Mouse (Mus musculus) limb, embryonic 11.5 days (tissue): ENCODE data around the gene Mcrs1. TPM values are rescaled to one million over a fixed set of nuclear protein-coding genes. Genes with fewer than 3 reads are reported as not detected.

Experiments used
- ATAC-seq: fragments of 200-750 bp; cut with Nextera tagmentation; 2 replicates; pipeline ENCODE4 v1.8.0; 2017; ENCODE audit warnings: low read depth; ENCODE audit not compliant: insufficient number of reproducible peaks, low FRiP score, low TSS enrichment
- DNase-seq: peaks from one replicate; pipeline ENCODE4 v3.0.0-alpha.2; 2015; ENCODE audit warnings: low spot score
- H3K27ac ChIP-seq: fragments of 300-500 bp; sonication (generic); replicated peaks from 2 replicates; pipeline ENCODE4 v1.5.1; 2014; ENCODE audit warnings: low read depth, mild to moderate bottlenecking, low read length
- H3K27me3 ChIP-seq: fragments of 300-500 bp; sonication (generic); 2 replicates; pipeline ENCODE4 v1.6.1; 2014; ENCODE audit warnings: mild to moderate bottlenecking, low read length, mixed read lengths; ENCODE audit not compliant: control insufficient read depth, insufficient read depth
- H3K36me3 ChIP-seq: fragments of 300-500 bp; sonication (generic); 2 replicates; pipeline ENCODE4 v1.6.1; 2014; ENCODE audit warnings: mild to moderate bottlenecking, low read length, moderate library complexity, mixed read lengths; ENCODE audit not compliant: control insufficient read depth, insufficient read depth
- H3K4me1 ChIP-seq: fragments of 300-500 bp; sonication (generic); 2 replicates; pipeline ENCODE4 v1.6.1; 2014; ENCODE audit warnings: low read length, mixed read lengths; ENCODE audit not compliant: control insufficient read depth, insufficient read depth
- H3K4me2 ChIP-seq: fragments of 300-500 bp; sonication (generic); 2 replicates; pipeline ENCODE4 v1.6.1; 2014; ENCODE audit warnings: low read depth, mild to moderate bottlenecking, moderate library complexity; ENCODE audit not compliant: severe bottlenecking
- H3K4me3 ChIP-seq: fragments of 300-500 bp; sonication (generic); 2 replicates; pipeline ENCODE4 v1.5.1; 2014; ENCODE audit warnings: low read depth, low read length
- H3K9ac ChIP-seq: fragments of 300-500 bp; sonication (generic); 2 replicates; pipeline ENCODE4 v1.6.1; 2014; ENCODE audit warnings: mild to moderate bottlenecking, low read length
- H3K9me3 ChIP-seq: fragments of 300-500 bp; sonication (generic); 2 replicates; pipeline ENCODE4 v1.6.1; 2016; ENCODE audit warnings: low read length; ENCODE audit not compliant: control insufficient read depth
- WGBS: fragments of 180-500 bp; shearing (Covaris S2); extraction: QIAGEN DNeasy Blood & Tissue Kit; methylation state at CpG from one replicate; pipeline ENCODE4 v1.1.7; 2014; 5-methylcytosine and 5-hydroxymethylcytosine counted together
- polyA plus RNA-seq: library from polyadenylated mRNA; unstranded; fragments of >200 nt; fragmentation: Nextera tagmentation; extraction: Ambion mirVana; gene quantifications from 2 replicates; pipeline ENCODE4 v1.2.1, GENCODE M21; 2014

Gene Mcrs1
- 165 and 168 TPM in 2 replicates for polyA plus RNA-seq

DNA sequence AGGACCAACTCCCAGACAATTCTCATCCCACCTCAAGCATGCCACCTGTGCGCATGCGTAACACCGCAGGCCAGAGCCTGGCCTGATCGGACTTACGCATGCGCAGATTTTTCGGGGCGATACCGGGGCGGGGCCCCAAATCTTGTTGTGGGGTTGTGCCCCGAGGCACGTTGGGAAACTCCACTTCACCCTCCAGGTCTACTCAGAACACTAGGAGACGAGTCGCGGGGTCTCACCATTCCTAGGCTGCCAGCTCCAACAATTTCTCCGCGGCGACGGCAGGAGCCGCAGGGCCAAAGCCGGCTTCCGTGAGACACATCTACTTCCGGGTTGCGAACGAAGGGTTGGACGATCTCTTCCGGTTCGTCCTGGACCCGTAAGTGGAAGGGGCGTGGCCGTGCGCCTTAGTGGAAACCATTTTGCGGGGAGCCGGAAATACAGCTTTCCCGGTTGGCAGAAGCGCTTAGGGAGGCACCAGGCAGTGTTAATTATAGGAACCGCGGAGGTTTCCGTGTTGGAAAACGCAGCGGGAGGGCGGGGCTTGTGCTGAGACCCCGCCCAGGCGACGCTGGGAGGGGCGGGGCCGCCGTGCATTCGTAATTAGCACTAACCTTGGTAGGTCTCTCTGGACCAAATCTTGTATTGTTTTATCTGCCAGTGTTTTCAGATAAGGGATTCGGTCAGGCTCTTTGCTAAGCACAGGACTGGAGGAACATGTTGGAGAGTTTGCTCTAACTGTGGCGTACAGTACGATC, at the start of gene Mcrs1:
Gene Mcrs1 (minus strand): TSS at position 336 of the 755 bp plus-strand sequence.
- Histone ChIP-seq H3K36me3 (no peaks in the 10 kb centered on the region), H3K4me3 (peak within 1 kb of the TSS; percentile 48), H3K27me3 (no peaks in the 10 kb centered on the region), H3K9ac (peak within 1 kb of the TSS; percentile 59), H3K9me3 (no peaks in the 10 kb centered on the region), H3K4me1 (0 out of 2 replicates have a peak, but pooled peaks cover 3% of the 10 kb centered on the region), H3K4me2 (peak within 1 kb of the TSS; percentile 85), H3K27ac (peak within 1 kb of the TSS; percentile 94)
- peak; percentile 97 for DNase-seq
- under 1% methylated on average over 52 of the region's 52 CpGs for WGBS
- ATAC-seq: peak; percentile 91

DNA sequence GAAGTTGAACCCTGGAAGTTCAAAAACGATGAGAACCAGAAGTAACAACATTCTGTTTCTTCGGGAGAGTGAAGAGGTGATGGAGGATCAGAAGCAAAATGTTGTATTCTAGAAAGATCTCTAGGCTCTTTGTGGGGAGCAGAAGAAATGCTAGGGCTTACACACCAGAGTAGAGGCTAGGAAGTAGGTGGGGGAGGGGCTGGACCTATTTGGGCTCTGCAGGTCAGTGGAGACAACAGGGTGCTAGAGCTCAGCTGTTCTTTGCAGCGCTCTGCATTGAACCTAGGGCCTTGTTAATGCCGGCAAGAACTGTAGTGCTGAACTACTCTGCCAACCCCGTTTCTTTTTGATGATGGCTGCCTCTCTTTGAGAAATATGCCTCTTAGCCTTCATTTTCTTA, 44.5 kb upstream of the Mcrs1 start:
- no peak overlapping the region for H3K27ac ChIP-seq
- no peaks in the 10 kb centered on the region for H3K9me3 ChIP-seq
- ATAC-seq (no peak), DNase-seq (no peak)
- no peaks in the 10 kb centered on the region for H3K27me3 ChIP-seq
- H3K4me3 ChIP-seq: 0 out of 2 replicates have a peak overlapping the region, but pooled peaks have one; percentile 67
- H3K36me3 ChIP-seq: no peaks in the 10 kb centered on the region
- WGBS: 39% methylated on average over 5 of the region's 5 CpGs
- H3K4me1 ChIP-seq: peaks cover 6% of the 10 kb centered on the region; the same call in 1 of the 2 replicates
- H3K4me2 ChIP-seq: peak overlapping the region; percentile 58
- peak overlapping the region; percentile 78; the same call in 1 of the 2 replicates for H3K9ac ChIP-seq

GRCm38 (mm10) chr15:99295484-99295981, 43.8 kb upstream of the Mcrs1 start, which contains the start of gene Fam186b:
Gene Fam186b (minus strand): TSS chr15:99295888.
- under 1% methylated on average over 13 of the region's 17 CpGs for WGBS
- peak within 1 kb of the TSS; percentile 78 for H3K9ac ChIP-seq
- H3K4me1 ChIP-seq: peaks cover 6% of the 10 kb centered on the region; the same call in 1 of the 2 replicates
- H3K9me3 ChIP-seq: no peaks in the 10 kb centered on the region
- peak within 1 kb of the TSS; percentile 58 for H3K4me2 ChIP-seq
- no peaks in the 10 kb centered on the region for H3K36me3 ChIP-seq
- H3K4me3 ChIP-seq: peak within 1 kb of the TSS; percentile 67
- H3K27ac ChIP-seq: peak within 1 kb of the TSS; percentile 88
- peak; percentile 15 for ATAC-seq
- peak; percentile 53 for DNase-seq
- no peaks in the 10 kb centered on the region for H3K27me3 ChIP-seq

GRCm38 (mm10) chr15:99294813-99295374, 43.1 kb upstream of the Mcrs1 start, which contains the start of gene Prpf40b:
Gene Prpf40b (plus strand): TSS chr15:99295087.
- Histone ChIP-seq H3K27me3 (no peaks in the 10 kb centered on the region), H3K4me3 (peak within 1 kb of the TSS; percentile 67), H3K27ac (peak within 1 kb of the TSS; percentile 88), H3K36me3 (no peaks in the 10 kb centered on the region), H3K4me1 (peaks cover 6% of the 10 kb centered on the region; the same call in 1 of the 2 replicates), H3K4me2 (peak within 1 kb of the TSS; percentile 58), H3K9me3 (no peaks in the 10 kb centered on the region), H3K9ac (peak within 1 kb of the TSS; percentile 78)
- WGBS: under 1% methylated on average over 50 of the region's 64 CpGs
- DNase-seq (peak; percentile 93), ATAC-seq (peak; percentile 91)

DNA sequence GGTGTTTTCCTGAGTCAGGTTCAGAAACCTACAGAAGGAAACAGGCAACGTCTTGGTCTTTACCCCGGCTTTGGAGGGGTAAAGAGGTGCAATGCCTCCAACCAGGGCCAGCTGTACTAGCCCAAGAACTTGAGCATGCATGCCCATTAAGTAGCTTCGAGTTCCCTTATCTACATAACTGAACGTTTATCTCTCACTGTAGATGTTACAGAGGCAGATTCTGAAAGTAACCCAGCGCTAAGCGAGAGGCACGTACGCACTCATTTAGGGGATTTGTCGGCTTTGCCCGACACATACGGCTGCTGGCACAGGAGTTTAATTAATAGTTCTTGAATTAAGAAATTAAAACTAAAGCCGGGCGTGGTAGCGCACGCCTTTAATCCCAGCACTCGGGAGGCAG, 42.5 kb upstream of the Mcrs1 start:
- WGBS: 33% methylated on average over 16 of the region's 16 CpGs
- Histone ChIP-seq H3K27me3 (no peaks in the 10 kb centered on the region), H3K9me3 (no peaks in the 10 kb centered on the region), H3K9ac (peak overlapping the region; percentile 78), H3K4me1 (peaks cover 6% of the 10 kb centered on the region; the same call in 1 of the 2 replicates), H3K4me3 (peak overlapping the region; percentile 67), H3K36me3 (no peaks in the 10 kb centered on the region), H3K4me2 (peak overlapping the region; percentile 58), H3K27ac (no peak overlapping the region)
- peak; percentile 40 for DNase-seq
- no peak for ATAC-seq

GRCm38 (mm10) chr15:99290586-99290985, 38.8 kb upstream of the Mcrs1 start:
- H3K4me3 ChIP-seq: no peak overlapping the region
- no peak for DNase-seq
- H3K9ac ChIP-seq: no peak overlapping the region
- H3K27me3 ChIP-seq: no peaks in the 10 kb centered on the region
- no peaks in the 10 kb centered on the region for H3K36me3 ChIP-seq
- no peaks in the 10 kb centered on the region for H3K9me3 ChIP-seq
- no peak overlapping the region for H3K4me2 ChIP-seq
- H3K4me1 ChIP-seq: peaks cover under 1% of the 10 kb centered on the region; the same call in 1 of the 2 replicates
- no peak for ATAC-seq
- H3K27ac ChIP-seq: no peak overlapping the region
- WGBS: 90% methylated on average over 11 of the region's 11 CpGs

- WGBS: 49% methylated on average over 8 of the region's 8 CpGs
- Histone ChIP-seq H3K27ac (no peak overlapping the region), H3K9ac (no peak overlapping the region), H3K36me3 (no peaks in the 10 kb centered on the region), H3K4me3 (no peak overlapping the region), H3K27me3 (no peaks in the 10 kb centered on the region), H3K4me2 (no peak overlapping the region), H3K4me1 (no peaks in the 10 kb centered on the region), H3K9me3 (no peaks in the 10 kb centered on the region)
- no peak for ATAC-seq
- no peak for DNase-seq
These were observed 33.4 kb upstream of the Mcrs1 start for GRCm38 (mm10) chr15:99285189-99285535.

DNA sequence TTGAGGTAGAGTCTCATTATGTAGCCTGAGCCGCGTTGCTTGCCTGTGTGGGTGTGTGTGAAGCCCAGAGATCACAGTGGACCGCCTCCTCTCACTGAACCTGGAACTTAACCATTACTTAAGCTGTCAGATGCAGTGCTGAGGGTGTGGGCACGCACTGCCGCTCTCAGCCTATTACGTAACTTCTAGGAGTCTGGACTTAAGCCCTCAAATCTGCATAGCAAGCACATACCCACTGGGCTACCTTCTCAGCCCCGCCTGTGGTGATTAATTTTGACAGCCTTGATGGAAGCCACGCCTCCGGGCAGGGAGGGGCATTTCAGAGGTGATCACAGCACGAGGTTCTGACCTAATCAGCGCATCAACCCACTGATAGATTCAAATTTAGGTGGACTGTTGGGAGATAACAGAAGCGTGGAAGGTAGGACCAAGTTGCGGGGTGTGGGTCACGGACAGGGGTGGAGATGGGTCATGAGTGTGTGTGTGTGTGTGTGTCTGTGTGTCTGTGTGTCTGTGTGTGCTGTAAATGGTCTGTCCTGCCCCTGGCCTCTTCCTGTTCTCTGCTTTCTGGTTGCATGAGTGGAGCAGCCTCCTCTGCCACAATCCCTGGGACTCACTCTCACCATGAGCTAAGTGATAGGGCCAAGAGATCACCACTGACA, 32.9 kb upstream of the Mcrs1 start:
- WGBS: 39% methylated on average over 14 of the region's 14 CpGs
- no peak for DNase-seq
- Histone ChIP-seq H3K9ac (no peak overlapping the region), H3K27ac (no peak overlapping the region), H3K4me1 (no peaks in the 10 kb centered on the region), H3K9me3 (no peaks in the 10 kb centered on the region), H3K4me2 (no peak overlapping the region), H3K36me3 (no peaks in the 10 kb centered on the region), H3K4me3 (no peak overlapping the region), H3K27me3 (no peaks in the 10 kb centered on the region)
- no peak for ATAC-seq
